Mouse (Mus musculus): ENCODE measurements around the gene Fabp1. TPM values are rescaled to one million over a fixed set of nuclear protein-coding genes. Genes with fewer than 3 reads are reported as not detected.

The Fabp1 gene
- polyA plus RNA-seq, 1 experiment, result not detected

GRCm38 (mm10) chr6:71203674-71204073, 4.0 kb downstream of the Fabp1 start:
- no peak overlapping the region for H3K9ac ChIP-seq (ENCODE audit: low read depth, poor library complexity, severe bottlenecking)
- H3K4me3 ChIP-seq (ENCODE audit: low read depth, low read length), result no peak overlapping the region
- no peaks in the 10 kb centered on the region for H3K4me1 ChIP-seq (ENCODE audit: control insufficient read depth, insufficient read depth, low read length)
- TF ChIP-seq EP300 (IDR thresholded peaks at IDR 0.05; ENCODE audit: insufficient read depth, low read depth, low read length), result no peak
- no peak for TF ChIP-seq CTCF (IDR thresholded peaks at IDR 0.05; ENCODE audit: low read depth, low read length)
- TF ChIP-seq POLR2A (IDR thresholded peaks at IDR 0.05; ENCODE audit: insufficient read depth, low read length), result no peak
- no peaks in the 10 kb centered on the region for H3K9me3 ChIP-seq (replicated peaks; ENCODE audit: control insufficient read depth, insufficient read depth, low read length, poor library complexity, severe bottlenecking)
- no peak overlapping the region for H3K27ac ChIP-seq (ENCODE audit: insufficient read depth, low read length)
- no peaks in the 10 kb centered on the region for H3K36me3 ChIP-seq (ENCODE audit: control insufficient read depth, insufficient read depth, low read length, poor library complexity, severe bottlenecking)
- no peaks in the 10 kb centered on the region for H3K27me3 ChIP-seq (ENCODE audit: control insufficient read depth, insufficient read depth, low read length, poor library complexity, severe bottlenecking)

GRCm38 (mm10) chr6:71204166-71204565, 4.5 kb downstream of the Fabp1 start:
- Histone ChIP-seq H3K36me3 (ENCODE audit: control insufficient read depth, insufficient read depth, low read length, poor library complexity, severe bottlenecking) (no peaks in the 10 kb centered on the region), H3K4me3 (ENCODE audit: low read depth, low read length) (no peak overlapping the region), H3K9ac (ENCODE audit: low read depth, poor library complexity, severe bottlenecking) (no peak overlapping the region), H3K27ac (ENCODE audit: insufficient read depth, low read length) (no peak overlapping the region), H3K9me3 (replicated peaks; ENCODE audit: control insufficient read depth, insufficient read depth, low read length, poor library complexity, severe bottlenecking) (no peaks in the 10 kb centered on the region), H3K4me1 (ENCODE audit: control insufficient read depth, insufficient read depth, low read length) (no peaks in the 10 kb centered on the region), H3K27me3 (ENCODE audit: control insufficient read depth, insufficient read depth, low read length, poor library complexity, severe bottlenecking) (no peaks in the 10 kb centered on the region)
- TF ChIP-seq CTCF (IDR thresholded peaks at IDR 0.05; ENCODE audit: low read depth, low read length) (no peak), POLR2A (IDR thresholded peaks at IDR 0.05; ENCODE audit: insufficient read depth, low read length) (no peak)

- H3K4me3 ChIP-seq (ENCODE audit: low read depth, low read length), result no peak overlapping the region
- H3K9ac ChIP-seq (ENCODE audit: low read depth, poor library complexity, severe bottlenecking), result no peak overlapping the region
- H3K27ac ChIP-seq (ENCODE audit: insufficient read depth, low read length), result no peak overlapping the region
- no peaks in the 10 kb centered on the region for H3K27me3 ChIP-seq (ENCODE audit: control insufficient read depth, insufficient read depth, low read length, poor library complexity, severe bottlenecking)
- no peaks in the 10 kb centered on the region for H3K4me1 ChIP-seq (ENCODE audit: control insufficient read depth, insufficient read depth, low read length)
- H3K9me3 ChIP-seq (replicated peaks; ENCODE audit: control insufficient read depth, insufficient read depth, low read length, poor library complexity, severe bottlenecking), result no peaks in the 10 kb centered on the region
- H3K36me3 ChIP-seq (ENCODE audit: control insufficient read depth, insufficient read depth, low read length, poor library complexity, severe bottlenecking), result no peaks in the 10 kb centered on the region
- TF ChIP-seq CTCF (IDR thresholded peaks at IDR 0.05; ENCODE audit: low read depth, low read length), result no peak
- TF ChIP-seq EP300 (IDR thresholded peaks at IDR 0.05; ENCODE audit: insufficient read depth, low read depth, low read length), result no peak
- no peak for TF ChIP-seq POLR2A (IDR thresholded peaks at IDR 0.05; ENCODE audit: insufficient read depth, low read length)
Measured at GRCm38 (mm10) chr6:71208691-71209090, 9.1 kb downstream of the Fabp1 start.

GRCm38 (mm10) chr6:71211917-71212316, 12.3 kb downstream of the Fabp1 start:
- TF ChIP-seq CTCF (IDR thresholded peaks at IDR 0.05; ENCODE audit: low read depth, low read length) (no peak), POLR2A (IDR thresholded peaks at IDR 0.05; ENCODE audit: insufficient read depth, low read length) (no peak), EP300 (IDR thresholded peaks at IDR 0.05; ENCODE audit: insufficient read depth, low read depth, low read length) (no peak)

GRCm38 (mm10) chr6:71212471-71212870, 12.8 kb downstream of the Fabp1 start:
- Histone ChIP-seq H3K9ac (ENCODE audit: low read depth, poor library complexity, severe bottlenecking) (no peak overlapping the region), H3K9me3 (replicated peaks; ENCODE audit: control insufficient read depth, insufficient read depth, low read length, poor library complexity, severe bottlenecking) (no peaks in the 10 kb centered on the region), H3K4me3 (ENCODE audit: low read depth, low read length) (no peak overlapping the region), H3K4me1 (ENCODE audit: control insufficient read depth, insufficient read depth, low read length) (no peaks in the 10 kb centered on the region), H3K36me3 (ENCODE audit: control insufficient read depth, insufficient read depth, low read length, poor library complexity, severe bottlenecking) (no peaks in the 10 kb centered on the region), H3K27me3 (ENCODE audit: control insufficient read depth, insufficient read depth, low read length, poor library complexity, severe bottlenecking) (no peaks in the 10 kb centered on the region), H3K27ac (ENCODE audit: insufficient read depth, low read length) (no peak overlapping the region)
- TF ChIP-seq CTCF (IDR thresholded peaks at IDR 0.05; ENCODE audit: low read depth, low read length) (no peak), EP300 (IDR thresholded peaks at IDR 0.05; ENCODE audit: insufficient read depth, low read depth, low read length) (no peak), POLR2A (IDR thresholded peaks at IDR 0.05; ENCODE audit: insufficient read depth, low read length) (no peak)

More at GRCm38 (mm10) chr6:71211917-71212316, 12.3 kb downstream of the Fabp1 start:
- Histone ChIP-seq H3K9ac (ENCODE audit: low read depth, poor library complexity, severe bottlenecking) (no peak overlapping the region), H3K9me3 (replicated peaks; ENCODE audit: control insufficient read depth, insufficient read depth, low read length, poor library complexity, severe bottlenecking) (no peaks in the 10 kb centered on the region), H3K27ac (ENCODE audit: insufficient read depth, low read length) (no peak overlapping the region), H3K27me3 (ENCODE audit: control insufficient read depth, insufficient read depth, low read length, poor library complexity, severe bottlenecking) (no peaks in the 10 kb centered on the region), H3K4me1 (ENCODE audit: control insufficient read depth, insufficient read depth, low read length) (no peaks in the 10 kb centered on the region), H3K4me3 (ENCODE audit: low read depth, low read length) (no peak overlapping the region), H3K36me3 (ENCODE audit: control insufficient read depth, insufficient read depth, low read length, poor library complexity, severe bottlenecking) (no peaks in the 10 kb centered on the region)

GRCm38 (mm10) chr6:71221501-71221900, 21.9 kb downstream of the Fabp1 start:
- no peak overlapping the region for H3K9ac ChIP-seq (ENCODE audit: low read depth, poor library complexity, severe bottlenecking)
- no peaks in the 10 kb centered on the region for H3K4me1 ChIP-seq (ENCODE audit: control insufficient read depth, insufficient read depth, low read length)
- no peaks in the 10 kb centered on the region for H3K36me3 ChIP-seq (ENCODE audit: control insufficient read depth, insufficient read depth, low read length, poor library complexity, severe bottlenecking)
- no peak overlapping the region for H3K4me3 ChIP-seq (ENCODE audit: low read depth, low read length)
- no peaks in the 10 kb centered on the region for H3K9me3 ChIP-seq (replicated peaks; ENCODE audit: control insufficient read depth, insufficient read depth, low read length, poor library complexity, severe bottlenecking)
- no peak overlapping the region for H3K27ac ChIP-seq (ENCODE audit: insufficient read depth, low read length)
- no peaks in the 10 kb centered on the region for H3K27me3 ChIP-seq (ENCODE audit: control insufficient read depth, insufficient read depth, low read length, poor library complexity, severe bottlenecking)
- TF ChIP-seq EP300 (IDR thresholded peaks at IDR 0.05; ENCODE audit: insufficient read depth, low read depth, low read length), result no peak
- no peak for TF ChIP-seq CTCF (IDR thresholded peaks at IDR 0.05; ENCODE audit: low read depth, low read length)
- no peak for TF ChIP-seq POLR2A (IDR thresholded peaks at IDR 0.05; ENCODE audit: insufficient read depth, low read length)

Data from ES-Bruce4 (cell line).